ENCODE assay signal across 16 mouse cellular contexts in genomic region chr13:36953676-36954075, GRCm38 (mm10).
"Had no signal": no experiment of that assay in that cellular context is flagged by ENCODE, and none has a peak within 500 bp of the region (broad histone marks: within the 10 kb centered on the region; RNA-seq: fewer than 3 reads in every experiment).

No protein-coding gene starts in this region.

- H3K4me3 ChIP-seq: neural tube, embryonic 13.5 days; neural tube, embryonic 15.5 days; stomach, embryonic 15.5 days had no signal

- DNase-seq: retina, postnatal 1 day; right cerebral cortex, adult 18-20 months; right cerebral cortex, postnatal 14 days; right cerebral cortex, postnatal 25 days; right cerebral cortex, postnatal 4 days; spleen, adult 18-20 months; thymus, adult 18-20 months; thymus, adult 2 months; thymus, postnatal 14 days; thymus, postnatal 25 days; thymus, postnatal 36 days; thymus, postnatal 4 days had no signal

- H3K9me3 ChIP-seq: neural tube, embryonic 15.5 days; stomach, embryonic 15.5 days had no signal

- H3K27ac ChIP-seq: neural tube, embryonic 13.5 days; neural tube, embryonic 15.5 days; stomach, embryonic 15.5 days; stomach, postnatal 0 days had no signal

- H3K9ac ChIP-seq: neural tube, embryonic 13.5 days; neural tube, embryonic 15.5 days; stomach, embryonic 15.5 days had no signal

- H3K4me2 ChIP-seq: neural tube, embryonic 13.5 days; neural tube, embryonic 15.5 days; stomach, embryonic 15.5 days had no signal

- H3K4me1 ChIP-seq: neural tube, embryonic 13.5 days; neural tube, embryonic 15.5 days; stomach, embryonic 15.5 days had no signal

- H3K27me3 ChIP-seq: neural tube, embryonic 13.5 days; neural tube, embryonic 15.5 days; stomach, embryonic 15.5 days had no signal

- H3K36me3 ChIP-seq: neural tube, embryonic 13.5 days; neural tube, embryonic 15.5 days; stomach, embryonic 15.5 days had no signal
